Mouse (Mus musculus): ENCODE data around the gene Psmb2. TPM values are rescaled to one million over a fixed set of nuclear protein-coding genes. Genes with fewer than 3 reads are reported as not detected.

Gene Psmb2
- total and polyA plus RNA-seq, 2 experiments from 2014 or later: 263 to 443 TPM

GRCm38 (mm10) chr4:126732111-126732510 lies 54.7 kb downstream of the Psmb2 start:
- DNase-seq (ENCODE audit: low spot score) (no peak), ATAC-seq (ENCODE audit: insufficient read depth, low read depth) (no peak)
- Histone ChIP-seq H3K4me3 (ENCODE audit: low read depth, low read length) (peak overlapping the region; percentile 13; the same call in 1 of the 2 replicates), H3K36me3 (replicated peaks; ENCODE audit: control insufficient read depth, insufficient read depth, low read length) (no peaks in the 10 kb centered on the region), H3K9me3 (replicated peaks; ENCODE audit: control insufficient read depth, low read length) (no peaks in the 10 kb centered on the region), H3K4me2 (ENCODE audit: low read depth, low read length) (no peak overlapping the region; the same call in 1 of the 2 replicates), H3K4me1 (ENCODE audit: control insufficient read depth, insufficient read depth) (no peaks in the 10 kb centered on the region), H3K27me3 (ENCODE audit: control insufficient read depth, insufficient read depth, low read length) (peaks cover 79% of the 10 kb centered on the region), H3K27ac (ENCODE audit: low read depth) (no peak overlapping the region), H3K9ac (replicated peaks; ENCODE audit: low read depth, low read length) (no peak overlapping the region)
- WGBS: 4% methylated on average over 18 of the region's 18 CpGs
- no peak for TF ChIP-seq EP300 (IDR thresholded peaks at IDR 0.05; ENCODE audit: low read depth)
- no peak for TF ChIP-seq CTCF (IDR thresholded peaks at IDR 0.05; ENCODE audit: low read depth)

GRCm38 (mm10) chr4:126732531-126733380 lies 55.3 kb downstream of the Psmb2 start:
- no peak overlapping the region for H3K27ac ChIP-seq (ENCODE audit: low read depth)
- peaks cover 86% of the 10 kb centered on the region for H3K27me3 ChIP-seq (ENCODE audit: control insufficient read depth, insufficient read depth, low read length)
- whole genome bisulfite sequencing: 7% methylated on average over 26 of the region's 26 CpGs
- no peak overlapping the region; the same call in 1 of the 2 replicates for H3K4me2 ChIP-seq (ENCODE audit: low read depth, low read length)
- no peak overlapping the region for H3K9ac ChIP-seq (replicated peaks; ENCODE audit: low read depth, low read length)
- DNase-seq (ENCODE audit: low spot score) (no peak), ATAC-seq (ENCODE audit: insufficient read depth, low read depth) (no peak)
- TF ChIP-seq CTCF (IDR thresholded peaks at IDR 0.05; ENCODE audit: low read depth) (no peak), EP300 (IDR thresholded peaks at IDR 0.05; ENCODE audit: low read depth) (no peak)
- peak overlapping the region; percentile 13; the same call in 1 of the 2 replicates for H3K4me3 ChIP-seq (ENCODE audit: low read depth, low read length)
- no peaks in the 10 kb centered on the region for H3K9me3 ChIP-seq (replicated peaks; ENCODE audit: control insufficient read depth, low read length)
- no peaks in the 10 kb centered on the region for H3K36me3 ChIP-seq (replicated peaks; ENCODE audit: control insufficient read depth, insufficient read depth, low read length)
- H3K4me1 ChIP-seq (ENCODE audit: control insufficient read depth, insufficient read depth): no peaks in the 10 kb centered on the region

GRCm38 (mm10) chr4:126734001-126734603 lies 56.7 kb downstream of the Psmb2 start:
- TF ChIP-seq EP300 (IDR thresholded peaks at IDR 0.05; ENCODE audit: low read depth): no peak
- no peak for TF ChIP-seq CTCF (IDR thresholded peaks at IDR 0.05; ENCODE audit: low read depth)
- no peak overlapping the region for H3K27ac ChIP-seq (ENCODE audit: low read depth)
- no peak overlapping the region for H3K4me2 ChIP-seq (ENCODE audit: low read depth, low read length)
- H3K27me3 ChIP-seq (ENCODE audit: control insufficient read depth, insufficient read depth, low read length): peaks cover 98% of the 10 kb centered on the region
- no peaks in the 10 kb centered on the region for H3K36me3 ChIP-seq (replicated peaks; ENCODE audit: control insufficient read depth, insufficient read depth, low read length)
- 9% methylated on average over 16 of the region's 16 CpGs for WGBS
- no peaks in the 10 kb centered on the region for H3K9me3 ChIP-seq (replicated peaks; ENCODE audit: control insufficient read depth, low read length)
- no peak overlapping the region for H3K4me3 ChIP-seq (ENCODE audit: low read depth, low read length)
- H3K4me1 ChIP-seq (ENCODE audit: control insufficient read depth, insufficient read depth): no peaks in the 10 kb centered on the region
- ATAC-seq (ENCODE audit: insufficient read depth, low read depth): no peak
- no peak for DNase-seq (ENCODE audit: low spot score)
- no peak overlapping the region for H3K9ac ChIP-seq (replicated peaks; ENCODE audit: low read depth, low read length)

GRCm38 (mm10) chr4:126734700-126735381 lies 57.4 kb downstream of the Psmb2 start:
- Histone ChIP-seq H3K27me3 (ENCODE audit: control insufficient read depth, insufficient read depth, low read length) (peaks cover 92% of the 10 kb centered on the region), H3K4me2 (ENCODE audit: low read depth, low read length) (peak overlapping the region; percentile 50), H3K9ac (replicated peaks; ENCODE audit: low read depth, low read length) (no peak overlapping the region), H3K4me3 (ENCODE audit: low read depth, low read length) (peak overlapping the region; percentile 36), H3K27ac (ENCODE audit: low read depth) (no peak overlapping the region), H3K4me1 (ENCODE audit: control insufficient read depth, insufficient read depth) (no peaks in the 10 kb centered on the region), H3K36me3 (replicated peaks; ENCODE audit: control insufficient read depth, insufficient read depth, low read length) (no peaks in the 10 kb centered on the region), H3K9me3 (replicated peaks; ENCODE audit: control insufficient read depth, low read length) (no peaks in the 10 kb centered on the region)
- no peak for DNase-seq (ENCODE audit: low spot score)
- ATAC-seq (ENCODE audit: insufficient read depth, low read depth): no peak
- 3% methylated on average over 51 of the region's 51 CpGs for WGBS
- TF ChIP-seq EP300 (IDR thresholded peaks at IDR 0.05; ENCODE audit: low read depth): no peak
- no peak for TF ChIP-seq CTCF (IDR thresholded peaks at IDR 0.05; ENCODE audit: low read depth)

GRCm38 (mm10) chr4:126735382-126736000 lies 58.1 kb downstream of the Psmb2 start:
- H3K27me3 ChIP-seq (ENCODE audit: control insufficient read depth, insufficient read depth, low read length): peaks cover 85% of the 10 kb centered on the region
- no peak overlapping the region for H3K9ac ChIP-seq (replicated peaks; ENCODE audit: low read depth, low read length)
- no peak for TF ChIP-seq EP300 (IDR thresholded peaks at IDR 0.05; ENCODE audit: low read depth)
- no peak for TF ChIP-seq CTCF (IDR thresholded peaks at IDR 0.05; ENCODE audit: low read depth)
- no peaks in the 10 kb centered on the region for H3K36me3 ChIP-seq (replicated peaks; ENCODE audit: control insufficient read depth, insufficient read depth, low read length)
- no peak overlapping the region for H3K27ac ChIP-seq (ENCODE audit: low read depth)
- WGBS: 3% methylated on average over 55 of the region's 62 CpGs
- no peaks in the 10 kb centered on the region for H3K9me3 ChIP-seq (replicated peaks; ENCODE audit: control insufficient read depth, low read length)
- ATAC-seq (ENCODE audit: insufficient read depth, low read depth): peak; percentile 35; the same call in 1 of the 2 replicates
- no peak for DNase-seq (ENCODE audit: low spot score)
- peak overlapping the region; percentile 36 for H3K4me3 ChIP-seq (ENCODE audit: low read depth, low read length)
- peak overlapping the region; percentile 50 for H3K4me2 ChIP-seq (ENCODE audit: low read depth, low read length)
- no peaks in the 10 kb centered on the region for H3K4me1 ChIP-seq (ENCODE audit: control insufficient read depth, insufficient read depth)
